Mouse (Mus musculus): Measurements from ENCODE around the gene Gm20075. TPM values are rescaled to one million over a fixed set of nuclear protein-coding genes. Genes with fewer than 3 reads are reported as not detected.

The Gm20075 gene
- polyA plus RNA-seq, 1 experiment from 2014 or later, result 47.7 TPM

GRCm38 (mm10) chr13:96030368-96031223 lies 50.6 kb downstream of the Gm20075 start:
- no peak overlapping the region for H3K4me3 ChIP-seq (ENCODE audit: low read depth, low read length)
- no peak overlapping the region for H3K4me2 ChIP-seq (ENCODE audit: low read depth, low read length)
- H3K9me3 ChIP-seq (replicated peaks; ENCODE audit: control insufficient read depth, low read length), result no peaks in the 10 kb centered on the region
- no peak overlapping the region for H3K9ac ChIP-seq (replicated peaks; ENCODE audit: low read length)
- ATAC-seq (replicated peaks; ENCODE audit: insufficient number of reproducible peaks, low FRiP score, low TSS enrichment, low read depth) (peak; percentile 56; the same call in 1 of the 2 replicates), DNase-seq (ENCODE audit: low spot score) (peak; percentile 81)
- no peak overlapping the region for H3K27ac ChIP-seq (replicated peaks; ENCODE audit: low read depth, low read length)
- no peaks in the 10 kb centered on the region for H3K4me1 ChIP-seq (ENCODE audit: control insufficient read depth, insufficient read depth, low read length)
- WGBS, result 56% methylated on average over 19 of the region's 19 CpGs
- H3K36me3 ChIP-seq (replicated peaks; ENCODE audit: control insufficient read depth, insufficient read depth, low read depth, low read length), result no peaks in the 10 kb centered on the region
- H3K27me3 ChIP-seq (ENCODE audit: control insufficient read depth, insufficient read depth, low read length), result no peaks in the 10 kb centered on the region

Other genes starting within 250 kb of the Gm20075 start
- 15.6 and 16.3 TPM in 2 replicates for gene Iqgap2, start 189.5 kb downstream of the Gm20075 start, polyA plus RNA-seq (2014; fragmentation: Nextera tagmentation; extraction: Ambion mirVana)
- gene Gm17190, start 678 bp upstream of the Gm20075 start, polyA plus RNA-seq (2014; fragmentation: Nextera tagmentation; extraction: Ambion mirVana), result not detected in 2 replicates
- gene Sv2c, start 51.2 kb upstream of the Gm20075 start, polyA plus RNA-seq (2014; fragmentation: Nextera tagmentation; extraction: Ambion mirVana), result 1.7 and 1.9 TPM in 2 replicates